In genomic region chr13:104089387-104089786, GRCm38 (mm10) we compare ENCODE assay signal across 8 mouse cellular contexts. TPM values are rescaled to one million over a fixed set of nuclear protein-coding genes. Genes with fewer than 3 reads are reported as not detected.
DNase-seq lines count a peak whose midpoint lies in the region; ATAC-seq and TF ChIP-seq lines count a peak whose summit lies in the region.

No protein-coding gene starts in this region.

- peak; percentile 83 for TF ChIP-seq CTCF in gastrocnemius, adult 2 months (IDR thresholded peaks at IDR 0.05)
- TF ChIP-seq CTCF in MEL (IDR thresholded peaks at IDR 0.05 in 2 of 3, conservative IDR thresholded peaks at IDR 0.05 in 1 of 3; ENCODE audit: control insufficient read depth in 1 of 3, insufficient read depth in 1 of 3, low read depth in 2 of 3, low read length in 3 of 3, poor library complexity in 1 of 3, severe bottlenecking in 1 of 3) = peak; percentile 83 to 94 (median 86)

- TF ChIP-seq EP300 in MEL (IDR thresholded peaks at IDR 0.05; ENCODE audit: low read depth in 1 of 2, low read length in 2 of 2) = no peak

- peaks cover 0 to 3% of the 10 kb centered on the region in 2 experiments; a peak in 2 of 4 replicates for H3K36me3 ChIP-seq in MEL (ENCODE audit: control insufficient read depth in 1 of 2, insufficient read depth in 2 of 2, low read length in 2 of 2)
- H3K36me3 ChIP-seq in limb, embryonic 11.5 days (ENCODE audit: control insufficient read depth, insufficient read depth, low read length) = no peaks in the 10 kb centered on the region
- H3K36me3 ChIP-seq in midbrain, embryonic 15.5 days (replicated peaks) = no peaks in the 10 kb centered on the region

- no peaks in the 10 kb centered on the region for H3K9me3 ChIP-seq in MEL (replicated peaks; ENCODE audit: insufficient read depth, low read length)
- H3K9me3 ChIP-seq in limb, embryonic 11.5 days (ENCODE audit: control insufficient read depth, low read length) = no peaks in the 10 kb centered on the region
- no peaks in the 10 kb centered on the region for H3K9me3 ChIP-seq in midbrain, embryonic 15.5 days

- no peaks in the 10 kb centered on the region for H3K79me2 ChIP-seq in MEL (ENCODE audit: control insufficient read depth, insufficient read depth, low read length, poor library complexity)

- TF ChIP-seq POLR2A in MEL (IDR thresholded peaks at IDR 0.05; ENCODE audit: control insufficient read depth in 1 of 2, insufficient read depth in 1 of 2, low read depth in 1 of 2, low read length in 2 of 2, poor library complexity in 1 of 2) = no peak

- 12% methylated on average over 1 of the region's 1 CpGs for WGBS in limb, embryonic 11.5 days
- 28% methylated on average over 1 of the region's 1 CpGs for WGBS in midbrain, embryonic 15.5 days

- H3K9ac ChIP-seq in MEL (ENCODE audit: control insufficient read depth, low read depth, low read length, poor library complexity, severe bottlenecking) = no peak overlapping the region
- H3K9ac ChIP-seq in limb, embryonic 11.5 days (ENCODE audit: low read length) = no peak overlapping the region
- H3K9ac ChIP-seq in midbrain, embryonic 15.5 days = no peak overlapping the region

- H3K27me3 ChIP-seq in MEL (ENCODE audit: control insufficient read depth in 1 of 2, insufficient read depth in 2 of 2, low read length in 2 of 2) = no peaks in the 10 kb centered on the region
- no peaks in the 10 kb centered on the region for H3K27me3 ChIP-seq in limb, embryonic 11.5 days (ENCODE audit: control insufficient read depth, insufficient read depth, low read length)
- no peaks in the 10 kb centered on the region for H3K27me3 ChIP-seq in midbrain, embryonic 15.5 days (replicated peaks)

- peaks cover 0 to 6% of the 10 kb centered on the region in 2 experiments; a peak in 1 of 4 replicates for H3K4me1 ChIP-seq in MEL (ENCODE audit: control insufficient read depth in 1 of 2, insufficient read depth in 2 of 2, low read length in 2 of 2)
- no peaks in the 10 kb centered on the region for H3K4me1 ChIP-seq in limb, embryonic 11.5 days (ENCODE audit: control insufficient read depth, insufficient read depth, low read length)
- no peaks in the 10 kb centered on the region for H3K4me1 ChIP-seq in midbrain, embryonic 15.5 days

- no peak overlapping the region for H3K4me3 ChIP-seq in gastrocnemius, adult 2 months
- H3K4me3 ChIP-seq in MEL (ENCODE audit: control insufficient read depth in 1 of 2, insufficient read depth in 1 of 2, low read depth in 2 of 2, low read length in 2 of 2) = no peak overlapping the region
- no peak overlapping the region for H3K4me3 ChIP-seq in limb, embryonic 11.5 days (ENCODE audit: low read depth, low read length)
- no peak overlapping the region for H3K4me3 ChIP-seq in midbrain, embryonic 15.5 days

- H3K4me2 ChIP-seq in limb, embryonic 11.5 days (ENCODE audit: low read depth, severe bottlenecking) = no peak overlapping the region
- no peak overlapping the region for H3K4me2 ChIP-seq in midbrain, embryonic 15.5 days

- intact Hi-C loops in gastrocnemius, adult 2 months (cut with DNase I) = loop anchor here (5.0 kb wide), 1 partner anchor 387 kb away; no protein-coding TSS in a partner anchor

- peak; percentile 54; the same call in 1 of the 2 replicates for ATAC-seq in limb, embryonic 11.5 days (ENCODE audit: insufficient number of reproducible peaks, low FRiP score, low TSS enrichment, low read depth)
- ATAC-seq in midbrain, embryonic 15.5 days (replicated peaks) = 0 out of 2 replicates have a peak, but pooled peaks have one; percentile 49

- H3K27ac ChIP-seq in gastrocnemius, adult 2 months = no peak overlapping the region
- H3K27ac ChIP-seq in MEL (ENCODE audit: control insufficient read depth, low read depth, low read length) = no peak overlapping the region
- H3K27ac ChIP-seq in limb, embryonic 11.5 days (replicated peaks; ENCODE audit: low read depth, low read length) = no peak overlapping the region
- H3K27ac ChIP-seq in midbrain, embryonic 15.5 days = no peak overlapping the region

- peak; percentile 98 for TF ChIP-seq RAD21 in MEL (IDR thresholded peaks at IDR 0.05; ENCODE audit: low read depth, low read length)

- peak; percentile 53 for DNase-seq in gastrocnemius, adult 2 months
- no peak for DNase-seq in gastrocnemius, postnatal 25 days
- DNase-seq in MEL (ENCODE audit: low read depth, low spot score) = peak; percentile 62
- peak; percentile 52 to 69 for DNase-seq in cerebellum, postnatal 14 days
- peak; percentile 60 for DNase-seq in heart, postnatal 4 days
- peak; percentile 66 for DNase-seq in limb, embryonic 11.5 days (ENCODE audit: low spot score)
- peak; percentile 11 to 60 for DNase-seq in thymus, postnatal 10 days (ENCODE audit: low spot score in 2 of 2)

TF ChIP-seq in MEL, 35 proteins besides CTCF, POLR2A, EP300 and RAD21:
- TF ChIP-seq USF2 (IDR thresholded peaks at IDR 0.05; ENCODE audit: borderline replicate concordance in 1 of 2, insufficient read depth in 1 of 2, low read depth in 1 of 2, low read length in 2 of 2) (no peak), ZC3H11A (IDR thresholded peaks at IDR 0.05; ENCODE audit: low read depth, low read length) (peak; percentile 93), ZNF384 (IDR thresholded peaks at IDR 0.05; ENCODE audit: low read depth, low read length) (peak; percentile 75), CHD1 (IDR thresholded peaks at IDR 0.05; ENCODE audit: low read depth, low read length) (no peak), SMC3 (IDR thresholded peaks at IDR 0.05; ENCODE audit: low read depth, low read length) (peak; percentile 94), TBP (IDR thresholded peaks at IDR 0.05; ENCODE audit: low read depth, low read length) (peak; percentile 25; the same call in 1 of the 2 replicates), HCFC1 (IDR thresholded peaks at IDR 0.05; ENCODE audit: low read depth, low read length) (no peak)

RNA-seq across cellular contexts. Expression of gene Nln, which starts 20.0 kb away (rescaled TPM):
- total RNA-seq in gastrocnemius, adult 2 months (2021) = 1 to 10 TPM; 6.7 to 7.3 TPM
- total RNA-seq in gastrocnemius, postnatal 25 days (2021) = 1 to 10 TPM; 5.6 to 6.7 TPM
- total RNA-seq in MEL (2012; rRNA removed) = 14.2 and 15.4 TPM in 2 replicates
- polyA plus RNA-seq in MEL (2012; ENCODE audit: insufficient read depth in 1 of 2, insufficient read length in 2 of 2, low read depth in 1 of 2, low replicate concordance in 2 of 2, missing spikeins in 1 of 2) = 100 to 1,000 TPM in 1 of 2 experiments, 10 to 100 TPM in 1; 16.1 to 229 TPM
- total RNA-seq in heart, postnatal 4 days (2021) = 10 to 100 TPM; 27.2 to 30.4 TPM
- polyA plus RNA-seq in limb, embryonic 11.5 days (2014; fragmentation: Nextera tagmentation; extraction: Ambion mirVana) = 21.0 and 22.7 TPM in 2 replicates
- 66.1 and 70.8 TPM in 2 replicates for polyA plus RNA-seq in midbrain, embryonic 15.5 days (2015; fragmentation: Nextera tagmentation; extraction: Ambion mirVana)

RNA-seq across cellular contexts. Expression of gene Sgtb, which starts 20.2 kb away (rescaled TPM):
- total RNA-seq in gastrocnemius, adult 2 months (2021) = under 1 TPM; 0.61 to 0.73 TPM
- under 1 TPM; 0.43 to 0.87 TPM for total RNA-seq in gastrocnemius, postnatal 25 days (2021)
- total RNA-seq in MEL (2012; rRNA removed) = 0.03 TPM in 1 of 2 replicates, not detected in the other
- polyA plus RNA-seq in MEL (2012; ENCODE audit: insufficient read depth in 1 of 2, insufficient read length in 2 of 2, low read depth in 1 of 2, low replicate concordance in 2 of 2, missing spikeins in 1 of 2) = under 1 TPM in 1 of 2 experiments, not detected in 1; 0.11 TPM
- total RNA-seq in heart, postnatal 4 days (2021) = 1 to 10 TPM; 1.7 to 1.8 TPM
- polyA plus RNA-seq in limb, embryonic 11.5 days (2014; fragmentation: Nextera tagmentation; extraction: Ambion mirVana) = 9.1 and 9.4 TPM in 2 replicates
- polyA plus RNA-seq in midbrain, embryonic 15.5 days (2015; fragmentation: Nextera tagmentation; extraction: Ambion mirVana) = 28.6 and 29.4 TPM in 2 replicates
